Mouse (Mus musculus): Measurements from ENCODE around the gene Slc6a12. TPM values are rescaled to one million over a fixed set of nuclear protein-coding genes. Genes with fewer than 3 reads are reported as not detected.
A peak's percentile ranks its signal among the peaks of the same experiment; 100 is the strongest.

Gene Slc6a12
- total RNA-seq, 2 experiments from 2014 or later: 4.0 to 7.0 TPM

DNA sequence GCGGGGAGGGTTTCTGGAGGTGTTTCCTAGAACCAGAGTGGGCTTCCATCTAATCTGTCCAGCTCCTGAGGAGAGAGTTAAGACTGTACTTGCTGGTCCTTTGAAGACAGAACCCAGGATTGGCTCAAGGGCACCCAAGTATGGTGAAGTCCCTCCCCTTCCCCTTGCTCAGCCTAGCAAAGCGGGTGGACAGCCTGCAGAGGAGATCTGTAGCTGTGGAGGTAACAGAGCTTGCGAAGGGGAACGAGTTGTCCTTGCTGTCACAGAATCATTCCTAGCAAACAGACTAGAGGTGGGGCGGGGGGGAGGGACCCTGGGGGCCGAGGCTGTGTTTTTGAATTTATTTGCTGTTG lies 871 bp downstream of the Slc6a12 start:
- DNase-seq: no peak

DNA sequence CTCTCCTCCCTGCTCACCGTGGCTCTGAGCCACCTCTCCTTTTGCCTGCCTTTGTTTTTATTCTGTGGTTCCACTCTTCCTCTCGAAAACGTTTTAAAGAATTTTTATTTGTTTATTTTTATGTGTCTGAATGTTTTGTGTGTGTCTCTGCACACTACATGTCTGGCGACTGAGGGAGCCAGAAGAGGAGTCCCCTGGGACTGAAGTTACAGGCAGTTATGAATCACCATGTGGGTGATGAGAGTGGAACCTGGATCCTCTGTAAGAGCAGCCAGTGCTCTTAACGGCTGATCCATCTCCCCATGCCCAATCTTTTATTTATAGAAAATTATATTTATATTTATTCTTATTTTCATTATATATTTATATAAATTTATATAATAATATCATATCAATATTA lies 1.5 kb downstream of the Slc6a12 start:
- DNase-seq: no peak

DNA sequence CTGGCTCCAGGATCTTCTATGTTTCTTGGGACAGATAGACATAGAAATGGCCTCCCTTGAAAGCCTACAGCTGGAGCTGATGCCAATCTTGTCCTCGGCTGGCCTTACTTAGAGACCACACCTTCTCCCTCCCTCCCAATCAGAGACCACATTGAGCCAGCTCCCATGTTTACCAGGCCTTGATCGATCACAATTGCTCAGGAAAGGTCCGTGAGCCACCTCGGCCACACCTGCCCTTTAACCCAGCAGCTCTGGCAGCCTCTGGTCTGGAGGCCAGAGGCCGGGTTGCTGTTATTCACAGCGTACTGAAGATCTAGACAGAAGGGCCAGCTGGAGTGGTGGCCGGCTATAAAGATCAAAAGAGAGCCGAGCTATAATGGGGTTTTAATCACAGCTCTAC lies 3.6 kb downstream of the Slc6a12 start:
- DNase-seq: peak; percentile 36

DNA sequence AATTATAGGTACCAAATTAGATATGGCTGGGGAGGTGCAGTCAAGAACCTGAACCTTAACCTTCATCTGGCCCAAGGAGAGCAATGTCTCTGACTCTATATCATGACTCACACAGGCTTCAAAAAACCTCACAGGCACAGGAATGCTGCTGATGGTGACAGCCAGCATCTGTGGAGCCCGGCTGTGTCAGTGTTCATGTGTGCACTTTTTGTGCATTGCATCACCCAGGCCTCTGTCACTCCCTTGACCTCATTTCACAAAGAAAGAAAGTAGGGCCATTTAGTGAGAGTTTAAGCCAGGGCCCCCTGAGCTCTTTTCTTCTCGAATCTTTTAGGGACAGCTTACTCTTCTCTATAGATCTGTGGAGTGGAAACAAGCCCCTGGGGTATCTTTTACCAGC lies 9.4 kb downstream of the Slc6a12 start:
- peak; percentile 29 for DNase-seq

DNA sequence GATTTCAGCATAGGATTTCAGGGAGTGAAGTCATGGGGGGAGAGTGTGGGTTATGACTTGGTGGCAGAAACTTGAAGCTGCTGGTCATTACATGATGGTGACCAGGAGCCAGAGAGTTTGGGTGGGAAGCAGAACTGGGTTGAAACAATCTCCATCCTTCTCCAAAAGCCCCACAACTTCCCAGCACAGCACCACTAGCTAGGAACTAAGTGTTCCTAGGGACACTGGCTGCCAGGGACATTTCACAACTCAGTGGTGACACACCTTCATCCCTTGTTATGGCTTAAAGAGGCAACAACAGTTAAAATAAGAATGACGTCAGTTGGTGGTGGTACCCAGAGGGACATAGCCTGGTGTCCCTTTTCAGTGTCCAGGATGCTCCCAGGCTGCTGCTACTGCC lies 13.2 kb downstream of the Slc6a12 start:
- DNase-seq: no peak

DNA sequence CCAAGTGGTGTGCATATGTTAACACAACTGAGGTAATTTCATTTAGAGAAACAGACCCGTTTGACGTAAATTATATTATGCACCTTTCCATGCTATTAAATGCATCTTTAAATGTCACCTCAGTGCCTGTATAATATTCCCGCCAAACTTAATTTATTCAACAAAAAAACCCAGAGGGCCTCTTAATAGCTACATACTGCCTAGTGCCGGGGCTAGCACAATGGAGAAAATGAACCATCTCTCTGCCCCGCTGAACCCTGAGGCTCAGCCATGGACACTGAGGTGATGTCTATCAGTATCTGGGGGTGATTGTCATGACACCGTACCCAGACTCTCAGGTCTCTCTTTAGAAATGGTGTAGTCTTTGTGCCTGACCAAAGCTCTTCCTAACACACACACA lies 14.4 kb downstream of the Slc6a12 start:
- no peak for DNase-seq

DNA sequence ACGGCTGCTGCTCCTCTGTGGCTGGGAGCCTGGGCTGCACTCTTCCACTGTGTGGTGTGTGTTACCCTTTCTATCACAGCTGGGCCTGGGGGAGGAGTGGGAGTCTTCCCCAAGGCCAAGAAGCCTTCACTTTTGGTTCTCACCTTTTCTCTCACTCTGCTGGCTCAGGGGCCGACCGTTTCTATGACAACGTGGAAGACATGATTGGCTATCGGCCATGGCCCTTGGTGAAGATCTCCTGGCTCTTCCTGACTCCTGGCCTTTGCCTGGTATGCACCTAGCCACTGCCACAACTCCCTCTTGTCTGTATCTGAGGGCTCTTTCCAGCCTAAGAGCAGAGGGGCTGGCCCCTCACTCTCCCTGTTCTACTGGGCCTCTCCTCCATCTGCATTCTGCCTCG lies 20.2 kb downstream of the Slc6a12 start:
- no peak for DNase-seq

DNA sequence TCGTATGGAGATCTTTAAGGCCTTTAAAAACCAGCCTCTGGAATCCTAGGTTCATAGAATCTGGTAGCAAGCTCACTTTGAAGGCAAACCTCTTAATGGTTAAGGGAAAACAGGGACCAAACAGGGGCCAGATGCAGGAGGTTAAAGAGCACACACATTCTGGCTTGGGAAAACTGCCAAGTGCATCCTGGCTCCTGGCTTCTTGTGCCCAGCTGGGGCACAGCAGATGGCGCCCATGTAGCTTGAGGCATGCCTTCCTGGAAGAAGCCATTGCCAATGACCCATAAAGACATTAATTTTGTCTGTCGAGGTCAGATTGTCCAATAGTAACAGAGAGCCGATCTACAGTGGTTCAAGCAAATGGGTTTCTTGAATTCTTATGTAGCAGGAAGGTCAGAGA lies 21.1 kb downstream of the Slc6a12 start:
- DNase-seq: no peak

DNA sequence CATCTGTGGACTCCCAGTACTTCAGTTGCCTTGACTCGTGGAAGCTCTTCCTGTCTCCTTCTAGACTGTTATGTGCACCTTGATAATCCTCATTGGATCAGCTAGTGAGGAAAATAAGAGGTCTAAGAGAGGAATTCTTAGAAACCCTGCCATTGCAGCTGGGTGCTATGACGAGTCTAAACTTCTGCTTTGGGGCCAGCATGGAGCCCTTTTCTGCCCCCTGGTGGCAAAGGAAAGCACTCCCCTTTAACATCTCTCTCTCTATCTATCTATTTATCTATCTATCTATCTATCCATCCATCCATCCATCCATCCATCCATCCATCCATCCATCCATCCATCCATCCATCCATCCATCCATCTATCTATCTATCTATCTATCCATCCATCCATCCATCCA lies 23.7 kb downstream of the Slc6a12 start:
- peak; percentile 68 for DNase-seq

DNA sequence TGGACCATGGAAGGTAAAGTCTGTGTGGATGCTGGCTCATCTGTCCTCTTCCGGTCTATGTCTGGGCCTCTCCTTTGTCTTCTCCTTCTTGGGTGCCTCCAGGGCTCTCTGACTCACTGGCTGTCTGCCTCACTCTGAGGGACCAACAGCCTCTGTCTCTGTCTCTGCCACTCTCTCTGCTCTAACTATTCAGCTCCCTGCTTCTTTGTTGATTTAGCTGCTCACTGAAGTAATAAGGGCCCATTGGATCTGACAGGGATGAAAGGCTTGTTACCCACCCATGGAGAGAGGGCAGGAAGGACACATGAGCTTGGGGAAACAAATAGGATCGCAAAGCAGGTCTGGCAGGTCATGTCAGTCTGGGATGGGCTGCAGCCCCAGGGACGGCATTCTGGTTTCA lies 24.2 kb downstream of the Slc6a12 start:
- DNase-seq: no peak

DNA sequence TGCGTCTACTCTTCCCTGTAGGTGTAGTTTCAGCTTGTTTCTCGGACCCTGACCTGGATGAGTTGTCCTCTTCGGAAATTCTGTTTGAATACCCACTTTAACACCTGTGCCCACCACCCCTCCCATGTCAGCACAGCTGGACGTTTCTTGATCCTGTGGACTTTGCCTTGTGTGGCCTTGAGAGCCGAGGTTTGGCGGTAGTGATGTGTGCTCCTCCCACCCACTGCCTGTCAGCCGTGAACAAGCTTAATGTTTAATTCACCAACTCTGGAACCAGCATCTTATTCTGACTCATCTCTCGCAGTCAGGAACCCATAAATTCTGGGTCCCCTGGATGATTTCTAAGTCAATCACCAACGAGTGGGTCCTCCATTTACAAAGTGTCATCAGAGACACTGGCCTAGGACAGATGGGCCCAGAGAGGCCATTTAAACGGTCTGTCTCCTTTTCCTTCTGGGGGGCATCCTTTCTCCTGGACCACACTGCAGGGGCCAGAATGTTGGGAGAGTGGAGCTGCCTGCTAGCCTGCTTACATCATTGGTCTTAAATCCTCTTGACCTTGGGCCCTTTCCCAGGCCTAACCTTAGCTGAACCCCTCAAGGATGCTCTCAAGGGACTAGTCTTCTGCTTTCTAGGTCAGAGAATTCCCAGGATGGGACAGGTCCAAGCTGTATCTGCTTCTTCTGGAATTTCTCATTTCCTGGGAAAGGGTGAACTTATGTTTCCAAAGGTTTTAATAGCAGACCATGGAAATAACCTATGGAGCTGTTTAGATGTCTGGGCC lies 28.5 kb downstream of the Slc6a12 start:
- DNase-seq: no peak

DNA sequence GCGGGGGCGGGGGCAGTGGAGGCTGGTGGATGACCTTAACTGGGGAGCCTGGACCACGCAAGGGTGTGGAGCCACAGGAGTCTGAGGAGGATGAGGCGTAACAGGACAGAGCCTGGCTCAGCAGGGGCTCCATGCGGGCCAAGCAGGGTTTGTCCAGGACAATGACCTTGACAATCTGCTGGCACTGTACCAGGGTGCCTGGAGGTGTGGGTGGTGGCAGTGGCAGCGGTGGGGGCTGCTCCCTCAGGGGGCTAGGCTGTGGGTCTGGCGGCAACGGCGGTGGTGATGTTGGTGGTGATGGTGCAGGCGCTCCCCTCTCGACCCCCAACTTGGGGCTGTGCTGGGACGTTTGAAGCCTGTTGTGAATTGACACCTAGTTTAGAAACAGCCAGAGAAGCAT lies 33.3 kb downstream of the Slc6a12 start:
- peak; percentile 36 for DNase-seq

DNA sequence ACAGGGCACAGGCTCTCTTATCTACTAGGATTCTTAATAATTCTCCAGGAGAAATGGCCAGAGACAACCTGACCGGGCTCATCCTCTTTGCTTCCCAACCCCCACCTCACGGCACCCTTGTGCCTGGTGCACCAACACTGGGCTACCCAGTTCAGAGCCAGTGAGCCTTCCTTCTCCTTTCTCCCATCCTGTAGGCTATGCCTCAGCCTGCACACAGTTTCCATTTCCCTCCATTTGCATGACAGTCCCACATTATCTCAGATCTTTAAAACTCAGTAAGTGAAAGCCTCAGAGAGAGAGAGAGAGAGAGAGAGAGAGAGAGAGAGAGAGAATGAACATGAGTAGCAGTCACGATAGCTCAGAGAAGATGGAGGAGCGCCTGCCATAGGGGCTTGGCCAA lies 35.4 kb downstream of the Slc6a12 start:
- DNase-seq: no peak

DNA sequence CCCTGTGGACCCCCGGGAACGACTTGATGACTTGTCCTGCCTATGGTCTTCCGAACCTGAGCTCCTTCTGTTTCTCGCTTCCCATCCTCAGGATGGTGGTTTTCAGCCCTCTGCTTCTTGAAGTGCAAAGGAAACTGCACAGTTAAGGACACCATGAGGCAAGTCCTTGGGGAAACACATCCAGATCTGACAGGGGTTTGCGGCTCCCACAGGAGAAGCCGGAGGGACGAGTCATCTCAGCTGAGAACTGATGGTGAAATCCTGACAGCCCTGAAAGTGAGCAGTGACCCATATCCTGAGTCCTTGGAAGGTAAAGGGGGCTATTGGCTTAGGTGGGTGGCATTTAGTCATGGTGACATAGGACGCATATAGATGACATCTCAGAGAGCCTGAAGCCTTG lies 37.7 kb downstream of the Slc6a12 start:
- no peak for DNase-seq

DNA sequence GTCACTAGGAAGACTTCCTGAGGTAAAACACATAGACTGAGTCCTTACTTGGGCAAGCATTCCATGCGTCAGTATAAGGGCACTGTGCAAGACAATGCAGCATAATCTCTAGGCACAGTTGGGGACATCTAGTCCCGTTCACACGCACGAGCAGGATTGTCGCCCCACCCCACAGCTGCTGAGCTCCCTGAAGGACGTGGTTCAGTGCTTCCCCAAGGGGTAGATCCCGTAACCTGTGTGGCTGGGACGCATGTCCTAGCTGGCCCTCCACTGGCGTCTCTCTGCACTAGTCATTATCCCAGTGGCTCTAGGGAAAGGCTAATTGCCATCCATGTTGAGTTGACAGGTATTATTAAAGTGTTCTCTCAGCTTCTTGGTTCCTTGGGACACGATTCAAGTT lies 39.2 kb downstream of the Slc6a12 start:
- no peak for DNase-seq

DNA sequence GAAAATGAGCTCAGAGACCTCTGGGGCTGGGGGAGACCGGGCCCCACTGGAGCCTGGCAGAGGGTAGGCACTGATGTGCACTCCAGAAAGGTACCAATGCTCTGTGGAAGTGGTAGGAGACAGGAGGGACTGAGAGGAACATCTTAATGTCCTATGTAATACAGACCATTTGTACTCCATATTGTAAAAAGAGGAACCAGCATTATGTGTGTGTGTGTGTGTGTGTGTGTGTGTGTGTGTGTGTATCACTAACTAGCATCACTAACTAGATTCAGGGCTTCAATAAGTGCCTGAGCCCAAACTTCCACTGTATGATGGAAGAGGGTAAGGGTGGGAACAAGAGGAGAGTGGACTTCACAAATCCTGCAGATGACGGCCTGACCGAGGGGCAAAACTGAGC lies 42.5 kb downstream of the Slc6a12 start:
- no peak for DNase-seq

DNA sequence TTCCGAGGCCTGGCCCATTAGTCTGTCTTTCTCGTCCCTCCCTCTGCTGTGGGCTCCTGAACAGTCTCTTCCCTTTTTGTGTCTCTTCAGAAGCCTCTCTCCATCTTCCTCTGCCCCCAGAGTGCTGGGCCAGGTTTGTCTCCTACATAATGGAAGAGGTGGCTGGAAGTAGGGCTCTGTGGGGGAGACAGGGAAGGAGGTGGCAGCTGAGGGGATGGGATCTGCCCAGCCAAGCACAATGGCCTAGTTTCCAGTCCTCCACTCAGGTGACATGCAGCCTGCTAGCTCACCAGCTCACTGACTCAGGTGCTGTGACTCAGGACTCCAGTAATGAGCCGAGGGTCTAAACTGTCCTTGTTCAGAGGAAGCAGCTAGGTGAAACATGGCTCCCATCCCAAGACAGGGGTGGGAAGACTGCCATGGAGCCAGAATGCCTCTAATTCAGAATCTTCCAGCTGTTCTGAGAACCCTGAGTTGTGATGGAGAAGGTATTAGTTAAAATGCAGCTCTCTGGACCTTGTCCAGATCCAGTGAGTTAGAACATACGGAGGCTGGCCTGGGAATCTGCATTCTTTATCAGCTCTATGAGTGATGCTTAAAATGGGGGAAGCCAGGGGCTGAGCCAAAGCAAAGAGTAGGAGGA lies 49.9 kb downstream of the Slc6a12 start:
- no peak for DNase-seq

DNA sequence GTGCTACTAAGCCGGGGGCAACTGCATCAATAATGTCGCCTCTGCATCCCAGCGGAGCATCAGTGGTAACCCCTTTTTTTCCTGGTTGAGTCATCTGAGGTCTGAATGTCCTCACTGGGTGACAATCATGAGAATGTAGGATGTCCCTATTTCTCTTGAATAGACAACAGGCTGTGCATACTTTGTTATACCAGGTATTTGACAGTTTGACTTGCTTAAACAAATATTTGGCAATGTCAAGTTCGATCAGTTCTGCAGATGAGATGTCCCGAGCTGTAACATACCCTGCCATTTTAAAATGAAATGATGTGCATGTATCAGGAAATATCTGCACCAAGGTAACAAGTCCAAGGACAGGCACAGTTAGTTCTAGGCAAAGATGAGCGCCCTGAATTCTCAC lies 58.3 kb downstream of the Slc6a12 start:
- no peak for DNase-seq

DNA sequence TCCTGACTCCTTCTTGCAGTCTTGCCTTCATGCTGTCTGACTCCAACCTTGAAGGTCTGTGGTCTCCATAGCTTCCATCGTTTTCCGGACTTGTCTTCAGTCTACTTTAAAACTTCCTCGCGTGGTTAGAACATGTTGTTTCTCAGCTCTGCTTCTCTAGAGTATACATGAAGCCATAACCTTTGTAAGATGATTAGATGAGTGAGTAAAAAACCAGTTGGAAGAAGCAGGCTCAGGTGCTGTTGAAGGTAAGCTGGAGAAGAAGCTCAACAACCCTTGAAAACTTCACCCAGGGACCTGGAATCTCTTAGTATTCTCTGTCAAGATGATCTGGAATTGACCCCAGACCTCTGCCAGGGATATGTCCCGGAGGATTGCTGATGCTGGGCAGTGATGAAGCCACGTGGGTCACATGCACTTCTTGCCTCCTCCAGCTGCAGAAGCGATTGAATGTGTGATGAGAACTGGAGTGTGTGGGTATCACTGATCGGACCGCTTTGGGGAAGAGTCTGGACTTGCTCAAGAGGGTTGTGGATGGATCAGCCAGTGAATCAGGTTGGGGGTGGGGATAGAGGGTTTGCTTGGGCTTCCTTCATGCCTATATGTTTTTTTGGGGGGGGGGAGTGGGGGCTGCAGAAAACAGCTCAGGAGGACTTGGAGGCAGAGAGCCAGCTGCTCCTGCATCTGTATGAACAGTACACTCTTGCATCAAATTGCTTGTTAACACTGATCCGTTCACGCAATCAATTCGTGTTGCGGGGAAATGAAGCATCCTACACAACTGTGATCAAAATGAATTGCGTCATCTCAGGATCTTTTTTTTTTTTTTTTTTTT lies 59.2 kb downstream of the Slc6a12 start:
- no peak for DNase-seq

DNA sequence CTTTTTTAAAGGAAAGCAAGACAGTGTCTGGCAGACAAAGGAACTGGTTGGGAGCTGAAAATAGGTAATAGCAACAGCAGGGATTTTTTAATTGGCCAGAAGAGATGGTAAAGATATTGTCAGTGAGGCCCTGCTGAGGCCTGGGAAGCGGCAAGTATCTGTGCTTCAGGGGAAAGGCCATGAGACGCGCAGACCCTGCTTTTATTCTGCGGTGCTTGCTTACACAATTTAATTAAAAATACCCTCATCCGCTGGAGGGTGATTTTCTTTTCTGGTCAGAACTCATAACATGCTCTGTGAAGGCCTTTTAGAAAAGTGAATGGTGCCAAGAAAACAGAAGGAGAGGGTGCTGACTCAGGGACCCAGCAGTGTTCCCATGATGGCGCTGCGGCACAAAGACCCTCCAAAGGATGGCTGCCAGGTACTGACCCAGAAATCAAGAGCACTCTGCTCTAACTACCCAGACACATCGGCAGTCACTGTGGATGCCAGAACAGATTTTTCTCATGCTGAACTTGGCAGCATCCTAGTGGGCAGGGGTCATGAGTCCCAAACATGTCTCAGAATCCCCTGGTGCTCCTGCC lies 59.9 kb downstream of the Slc6a12 start:
- no peak for DNase-seq

DNA sequence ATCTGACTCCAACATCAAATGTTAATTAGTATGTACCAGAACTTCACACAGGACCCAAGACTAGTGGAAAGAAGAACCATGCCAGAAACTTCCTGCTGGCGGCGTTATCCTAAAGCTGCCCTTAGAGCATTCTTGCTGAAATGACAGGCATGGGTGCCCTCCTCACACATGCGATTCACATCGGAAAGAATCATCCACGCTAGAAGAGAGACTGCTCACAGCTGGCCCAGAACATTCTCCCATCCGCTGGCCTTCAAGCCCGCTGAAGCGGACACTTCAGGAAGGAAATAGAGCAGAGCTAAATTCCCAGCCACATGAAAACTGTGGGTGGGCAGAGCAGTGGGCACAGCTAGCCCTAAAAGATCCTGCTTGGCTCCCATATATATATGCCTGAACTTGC lies 62.4 kb downstream of the Slc6a12 start:
- DNase-seq: no peak

DNA sequence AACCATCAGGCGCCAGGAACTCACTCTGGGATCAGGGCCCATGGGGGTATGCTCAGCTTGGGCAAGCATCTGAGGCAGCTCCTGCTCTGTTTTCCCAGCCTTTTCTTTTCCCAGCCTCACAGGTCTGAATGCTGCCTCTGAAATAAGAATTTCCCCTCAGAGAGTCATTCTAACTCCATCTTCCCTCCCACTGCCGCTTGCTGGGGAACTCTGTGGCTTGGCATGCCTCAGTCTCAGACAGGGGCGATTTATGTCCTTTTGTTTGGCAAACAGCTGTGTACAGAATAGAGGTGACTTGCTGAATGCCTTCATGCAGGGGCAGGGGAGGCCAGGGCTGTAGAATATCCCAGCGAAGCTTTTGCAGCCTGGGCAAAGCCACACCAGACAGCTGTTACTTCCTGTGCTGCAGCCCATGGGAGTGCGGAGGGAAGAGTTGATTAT lies 64.7 kb downstream of the Slc6a12 start:
- peak; percentile 9 for DNase-seq

Data from adrenal gland, postnatal 10 days (tissue).